ENCODE assay signal across 19 mouse cellular contexts in genomic region chr7:91516225-91516624, GRCm38 (mm10).
"Had no signal": no experiment of that assay in that cellular context is flagged by ENCODE, and none has a peak within 500 bp of the region (broad histone marks: within the 10 kb centered on the region; RNA-seq: fewer than 3 reads in every experiment).

No protein-coding gene starts in this region.

- H3K4me3 ChIP-seq: midbrain, embryonic 10.5 days; midbrain, embryonic 12.5 days; myocyte; neural tube, embryonic 13.5 days; neural tube, embryonic 15.5 days; stomach, embryonic 15.5 days had no signal

- H3K9me3 ChIP-seq: midbrain, embryonic 10.5 days; midbrain, embryonic 12.5 days; neural tube, embryonic 13.5 days; neural tube, embryonic 15.5 days; stomach, embryonic 15.5 days had no signal

- H3K9ac ChIP-seq: lung, embryonic 14.5 days; midbrain, embryonic 12.5 days; neural tube, embryonic 13.5 days; neural tube, embryonic 15.5 days; stomach, embryonic 15.5 days had no signal

- H3K4me1 ChIP-seq: midbrain, embryonic 10.5 days; midbrain, embryonic 12.5 days; neural tube, embryonic 15.5 days; stomach, embryonic 15.5 days had no signal

- H3K27ac ChIP-seq: midbrain, embryonic 10.5 days; midbrain, embryonic 12.5 days; neural tube, embryonic 13.5 days; neural tube, embryonic 15.5 days; stomach, embryonic 15.5 days; stomach, postnatal 0 days had no signal

- H3K36me3 ChIP-seq: midbrain, embryonic 10.5 days; midbrain, embryonic 12.5 days; neural tube, embryonic 13.5 days; neural tube, embryonic 15.5 days; stomach, embryonic 15.5 days had no signal

- H3K27me3 ChIP-seq: midbrain, embryonic 12.5 days; neural tube, embryonic 13.5 days; neural tube, embryonic 15.5 days; stomach, embryonic 15.5 days had no signal

- H3K4me2 ChIP-seq: lung, embryonic 14.5 days; midbrain, embryonic 12.5 days; neural tube, embryonic 13.5 days; neural tube, embryonic 15.5 days; stomach, embryonic 15.5 days had no signal

- DNase-seq: lung, adult 18-20 months; lung, embryonic 14.5 days; lung, postnatal 10 days; lung, postnatal 4 days; midbrain, embryonic 14.5 days; retina, postnatal 1 day; right cerebral cortex, adult 18-20 months; right cerebral cortex, postnatal 25 days; right cerebral cortex, postnatal 4 days; thymus, adult 2 months; thymus, postnatal 25 days; thymus, postnatal 4 days had no signal
